Mouse (Mus musculus) forebrain, postnatal 0 days (tissue): Measurements from ENCODE around the gene Mn1. TPM values are rescaled to one million over a fixed set of nuclear protein-coding genes. Genes with fewer than 3 reads are reported as not detected.

Source experiments
- ATAC-seq: fragments of 200-750 bp; cut with Nextera tagmentation; 2 replicates; pipeline ENCODE4 v1.8.0; 2017; ENCODE audit warnings: mild to moderate bottlenecking, moderate library complexity
- DNase-seq: peaks from one replicate; pipeline ENCODE4 v3.0.0-alpha.2; 2015
- H3K27ac ChIP-seq: fragments of 300-500 bp; sonication (generic); 2 replicates; pipeline ENCODE4 v1.5.1; 2014; ENCODE audit warnings: low read depth, mild to moderate bottlenecking, antibody characterized with exemption, low read length, moderate library complexity, mixed read lengths
- H3K27me3 ChIP-seq: fragments of 300-500 bp; sonication (generic); 2 replicates; pipeline ENCODE4 v1.6.1; 2014; ENCODE audit warnings: mild to moderate bottlenecking, low read length, mixed read lengths; ENCODE audit not compliant: insufficient read depth
- H3K36me3 ChIP-seq: fragments of 300-500 bp; sonication (generic); 2 replicates; pipeline ENCODE4 v1.6.1; 2014; ENCODE audit warnings: mild to moderate bottlenecking, moderate library complexity; ENCODE audit not compliant: insufficient read depth
- H3K4me1 ChIP-seq: fragments of 300-500 bp; sonication (generic); 2 replicates; pipeline ENCODE4 v1.6.1; 2014; ENCODE audit warnings: antibody characterized with exemption; ENCODE audit not compliant: insufficient read depth
- H3K4me2 ChIP-seq: fragments of 300-500 bp; sonication (generic); 2 replicates; pipeline ENCODE4 v1.6.1; 2014; ENCODE audit warnings: low read depth, mild to moderate bottlenecking, moderate library complexity
- H3K4me3 ChIP-seq: fragments of 300-500 bp; sonication (generic); 2 replicates; pipeline ENCODE4 v1.5.1; 2014; ENCODE audit warnings: low read depth, low read length, mixed read lengths
- H3K9ac ChIP-seq: fragments of 300-500 bp; sonication (generic); 2 replicates; pipeline ENCODE4 v1.6.1; 2014; ENCODE audit warnings: mild to moderate bottlenecking
- H3K9me3 ChIP-seq: fragments of 300-500 bp; sonication (generic); 2 replicates; pipeline ENCODE4 v1.6.1; 2016; ENCODE audit warnings: low read length
- CTCF ChIP-seq: sonication (generic); IDR thresholded peaks from 2 replicates; pipeline ENCODE4 v1.5.1; 2016; ENCODE audit warnings: antibody characterized with exemption, control low read depth, low read depth
- WGBS: fragments of 180-500 bp; shearing (Covaris S2); extraction: QIAGEN DNeasy Blood & Tissue Kit; methylation state at CpG from one replicate; pipeline ENCODE4 v1.1.7; 2014; 5-methylcytosine and 5-hydroxymethylcytosine counted together
- polyA plus RNA-seq: library from polyadenylated mRNA; unstranded; fragments of >200 nt; fragmentation: Nextera tagmentation; extraction: Ambion mirVana; gene quantifications from 2 replicates; pipeline ENCODE4 v1.2.1, GENCODE M21; 2015
- total RNA-seq: library from RNA; depleted of rRNA; stranded (reverse); fragments of >200 nt; gene quantifications from 2 replicates; pipeline ENCODE4 v1.2.3, GENCODE M21; 2014

Mn1 gene
- total and polyA plus RNA-seq, 2 experiments from 2014 or later = 57.9 to 123 TPM

DNA sequence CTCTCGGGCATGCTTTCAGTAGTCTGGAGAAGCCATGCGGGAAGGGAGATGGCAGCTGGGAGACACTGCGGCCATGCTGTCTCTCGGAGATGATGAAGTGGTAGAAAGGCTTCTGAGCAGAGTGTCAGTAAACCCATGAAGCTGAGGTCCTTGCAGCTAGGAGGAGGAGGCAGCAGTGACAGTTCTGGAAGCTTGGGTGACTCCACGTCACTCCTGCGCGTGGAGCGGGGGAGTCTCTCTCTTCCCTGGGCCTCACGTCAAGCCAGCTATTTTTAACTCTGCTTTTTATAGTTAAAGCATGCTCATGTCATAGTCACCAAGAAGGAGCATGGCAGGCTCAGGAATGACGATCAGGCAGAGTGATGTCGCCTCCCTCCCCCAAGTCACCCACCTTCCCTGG lies 56.3 kb downstream of the Mn1 start:
- DNase-seq (peak; percentile 72), ATAC-seq (peak; percentile 87)
- H3K9me3 ChIP-seq = no peaks in the 10 kb centered on the region
- H3K36me3 ChIP-seq = no peaks in the 10 kb centered on the region
- no peak overlapping the region for H3K4me2 ChIP-seq
- WGBS = 60% methylated on average over 11 of the region's 11 CpGs
- no peaks in the 10 kb centered on the region for H3K27me3 ChIP-seq
- no peak overlapping the region for H3K4me3 ChIP-seq
- H3K9ac ChIP-seq = no peak overlapping the region
- TF ChIP-seq CTCF = no peak
- H3K27ac ChIP-seq = no peak overlapping the region
- H3K4me1 ChIP-seq = peaks cover 9% of the 10 kb centered on the region; the same call in 1 of the 2 replicates

GRCm38 (mm10) chr5:111475721-111476120 lies 58.6 kb downstream of the Mn1 start:
- no peak overlapping the region for H3K4me2 ChIP-seq
- H3K9ac ChIP-seq = no peak overlapping the region
- 18% methylated on average over 5 of the region's 5 CpGs for WGBS
- H3K27ac ChIP-seq = no peak overlapping the region
- ATAC-seq = peak; percentile 65
- no peak for TF ChIP-seq CTCF
- no peaks in the 10 kb centered on the region for H3K9me3 ChIP-seq
- peaks cover 9% of the 10 kb centered on the region; the same call in 1 of the 2 replicates for H3K4me1 ChIP-seq
- H3K4me3 ChIP-seq = no peak overlapping the region
- no peaks in the 10 kb centered on the region for H3K27me3 ChIP-seq
- DNase-seq = peak; percentile 28
- H3K36me3 ChIP-seq = no peaks in the 10 kb centered on the region

DNA sequence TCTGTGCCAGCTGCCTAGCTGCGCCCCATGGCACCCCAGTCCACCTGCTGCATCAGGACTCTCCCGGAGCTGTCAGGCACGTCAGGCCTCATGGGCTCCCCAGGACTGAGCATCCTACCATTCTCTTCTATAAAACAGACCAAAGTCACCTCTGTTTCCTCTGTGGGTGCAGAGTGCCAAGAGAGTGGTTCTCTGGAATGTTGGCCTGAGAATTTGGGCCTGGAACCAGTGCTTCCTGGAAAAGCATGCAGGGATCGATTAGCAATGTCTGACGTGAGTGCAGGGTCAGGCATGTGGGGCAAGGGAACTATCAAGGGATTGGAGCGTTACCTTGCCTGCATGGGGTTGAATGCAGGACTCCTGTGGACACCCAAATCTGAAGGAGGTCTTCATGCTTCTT lies 59.0 kb downstream of the Mn1 start:
- Histone ChIP-seq H3K9me3 (no peaks in the 10 kb centered on the region), H3K27me3 (no peaks in the 10 kb centered on the region), H3K36me3 (no peaks in the 10 kb centered on the region), H3K4me1 (peaks cover 9% of the 10 kb centered on the region; the same call in 1 of the 2 replicates), H3K4me2 (no peak overlapping the region), H3K27ac (no peak overlapping the region), H3K4me3 (no peak overlapping the region), H3K9ac (no peak overlapping the region)
- 60% methylated on average over 6 of the region's 6 CpGs for WGBS
- no peak for ATAC-seq
- no peak for TF ChIP-seq CTCF
- no peak for DNase-seq

DNA sequence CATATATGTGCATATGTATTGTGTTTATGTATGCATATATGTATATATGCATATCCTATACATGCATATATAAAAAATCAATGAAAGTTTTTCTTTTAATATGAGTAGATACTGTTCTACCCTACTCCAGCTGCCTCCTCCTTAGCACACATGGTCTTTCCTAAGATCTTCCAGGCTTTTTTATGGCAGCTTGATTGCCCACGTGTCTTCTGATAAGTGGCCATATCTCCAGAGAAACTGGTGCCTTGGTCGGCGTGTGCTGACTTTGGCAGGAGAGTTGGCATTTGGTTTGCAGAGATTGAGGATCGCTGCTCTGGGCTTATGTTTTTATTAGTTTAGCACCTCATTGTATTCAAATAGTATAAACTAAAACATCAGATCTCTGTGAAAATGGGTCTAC lies 68.7 kb downstream of the Mn1 start:
- no peak for DNase-seq
- Histone ChIP-seq H3K9me3 (0 out of 2 replicates have a peak, but pooled peaks cover 4% of the 10 kb centered on the region), H3K4me2 (no peak overlapping the region), H3K9ac (no peak overlapping the region), H3K4me1 (no peaks in the 10 kb centered on the region), H3K4me3 (no peak overlapping the region), H3K27ac (no peak overlapping the region), H3K27me3 (no peaks in the 10 kb centered on the region), H3K36me3 (no peaks in the 10 kb centered on the region)
- no peak for ATAC-seq
- TF ChIP-seq CTCF = no peak
- WGBS = 81% methylated on average over 4 of the region's 4 CpGs

DNA sequence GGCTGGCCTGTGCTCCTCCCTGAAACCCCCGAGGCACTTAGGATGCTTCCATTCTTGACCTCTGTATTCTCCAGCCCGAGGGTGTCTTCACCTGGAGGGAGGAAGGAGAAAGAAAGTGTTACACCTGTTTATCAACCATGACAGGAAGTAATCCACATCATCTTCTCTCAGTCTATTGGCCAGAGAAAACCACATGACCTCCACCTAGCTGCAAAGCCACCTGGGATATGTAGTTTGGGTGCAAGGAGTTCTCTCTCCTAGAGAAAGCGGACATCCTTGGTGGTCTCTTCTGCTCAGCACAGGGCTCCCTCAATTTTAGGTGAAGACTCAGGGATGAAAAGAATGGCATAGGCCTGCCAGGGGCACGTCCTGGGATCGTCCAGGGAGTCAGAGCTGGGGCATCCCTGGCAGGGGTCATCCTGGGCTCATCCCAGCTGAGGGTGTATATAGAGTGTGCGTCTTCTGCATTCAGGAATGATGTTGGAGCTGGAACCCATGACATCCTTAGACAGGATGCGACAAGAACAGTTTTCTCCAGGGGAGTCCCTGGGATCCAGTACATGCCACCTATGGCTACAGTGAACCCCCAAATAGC lies 72.0 kb downstream of the Mn1 start:
- Histone ChIP-seq H3K9ac (no peak overlapping the region), H3K4me2 (peak overlapping the region; percentile 33), H3K27ac (no peak overlapping the region), H3K9me3 (no peaks in the 10 kb centered on the region), H3K36me3 (no peaks in the 10 kb centered on the region), H3K4me3 (no peak overlapping the region; the same call in 1 of the 2 replicates), H3K4me1 (no peaks in the 10 kb centered on the region), H3K27me3 (no peaks in the 10 kb centered on the region)
- peak; percentile 65 for DNase-seq
- TF ChIP-seq CTCF = no peak
- 55% methylated on average over 7 of the region's 7 CpGs for WGBS
- ATAC-seq = peak; percentile 94

DNA sequence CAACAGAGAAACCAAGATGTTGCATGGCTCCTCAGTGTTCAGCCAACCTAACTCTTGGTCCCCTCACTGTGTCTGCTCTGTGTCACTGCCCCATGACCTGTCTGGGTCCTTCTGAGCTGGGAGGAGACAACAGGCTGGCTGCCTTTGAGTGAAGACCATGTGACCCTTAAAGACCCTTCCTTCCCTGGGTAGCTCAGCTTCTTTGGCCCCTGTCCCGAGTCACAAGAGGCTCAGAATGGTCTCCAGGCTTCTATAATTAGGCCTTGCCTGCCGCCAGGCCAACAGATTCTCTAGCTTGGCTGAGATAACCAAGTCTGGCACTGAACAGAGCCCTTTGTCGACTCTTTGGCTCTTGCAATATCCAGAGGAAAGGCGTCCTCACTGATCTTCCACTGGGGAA lies 73.4 kb downstream of the Mn1 start:
- H3K4me3 ChIP-seq = no peak overlapping the region
- no peaks in the 10 kb centered on the region for H3K36me3 ChIP-seq
- no peak overlapping the region for H3K9ac ChIP-seq
- TF ChIP-seq CTCF = no peak
- no peak for DNase-seq
- H3K27ac ChIP-seq = no peak overlapping the region
- H3K4me2 ChIP-seq = no peak overlapping the region
- H3K9me3 ChIP-seq = no peaks in the 10 kb centered on the region
- H3K4me1 ChIP-seq = no peaks in the 10 kb centered on the region
- ATAC-seq = no peak
- no peaks in the 10 kb centered on the region for H3K27me3 ChIP-seq
- 64% methylated on average over 4 of the region's 4 CpGs for WGBS

GRCm38 (mm10) chr5:111491485-111491884 lies 74.3 kb downstream of the Mn1 start:
- no peaks in the 10 kb centered on the region for H3K4me1 ChIP-seq
- H3K36me3 ChIP-seq = no peaks in the 10 kb centered on the region
- no peak overlapping the region for H3K4me2 ChIP-seq
- H3K27me3 ChIP-seq = no peaks in the 10 kb centered on the region
- H3K9me3 ChIP-seq = no peaks in the 10 kb centered on the region
- WGBS = 84% methylated on average over 1 of the region's 1 CpGs
- DNase-seq = no peak
- no peak for TF ChIP-seq CTCF
- no peak for ATAC-seq
- no peak overlapping the region for H3K4me3 ChIP-seq
- no peak overlapping the region for H3K9ac ChIP-seq
- H3K27ac ChIP-seq = no peak overlapping the region
